Mouse (Mus musculus) CH12.LX (cell line): ENCODE measurements at regions not wholly inside any gene's neighbourhood (a gene's known extent, or its start where the extent isn't known, plus 50 kb on each side); places are given as distances from the start of the nearest gene placed in this dataset.

Experiments used
- CHD2 ChIP-seq: IDR thresholded peaks from 2 replicates; pipeline ENCODE4 v1.6.1; 2011; ENCODE audit warnings: low read length, improper control_type of control experiment
- CTCF ChIP-seq, 2 experiments: IDR thresholded peaks in 1 of 2; conservative IDR thresholded peaks in 1 of 2; 2 replicates each; pipeline ENCODE4 v1.5.1; 2011 to 2012; ENCODE audit warnings: low read depth in 2 of 2, low read length in 2 of 2, improper control_type of control experiment in 1 of 2, inconsistent platforms in 1 of 2, mild to moderate bottlenecking in 1 of 2, moderate library complexity in 1 of 2
- EP300 ChIP-seq: IDR thresholded peaks from 2 replicates; pipeline ENCODE4 v1.6.1; 2011; ENCODE audit warnings: low read length, improper control_type of control experiment
- GABPA ChIP-seq: IDR thresholded peaks from 2 replicates; pipeline ENCODE4 v1.6.1; 2012; ENCODE audit warnings: low read depth, low read length, improper control_type of control experiment, inconsistent platforms; ENCODE audit not compliant: insufficient replicate concordance
- MAFK ChIP-seq: IDR thresholded peaks from 2 replicates; pipeline ENCODE4 v1.6.1; 2011; ENCODE audit warnings: low read length, improper control_type of control experiment; ENCODE audit not compliant: insufficient replicate concordance
- MAX ChIP-seq: IDR thresholded peaks from 2 replicates; pipeline ENCODE4 v1.6.1; 2011; ENCODE audit warnings: low read length, improper control_type of control experiment
- MEF2A ChIP-seq: IDR thresholded peaks from 2 replicates; pipeline ENCODE4 v1.6.1; 2014; ENCODE audit warnings: low read depth, mild to moderate bottlenecking, inconsistent platforms, low read length, improper control_type of control experiment, borderline replicate concordance
- POLR2A ChIP-seq: IDR thresholded peaks from 2 replicates; pipeline ENCODE4 v1.6.1; 2011; ENCODE audit warnings: low read depth, mild to moderate bottlenecking, improper control_type of control experiment, low read length
- POLR2AphosphoS2 ChIP-seq: IDR thresholded peaks from 2 replicates; pipeline ENCODE4 v1.6.1; 2011; ENCODE audit warnings: low read depth, low read length, improper control_type of control experiment
- TBP ChIP-seq: conservative IDR thresholded peaks from 2 replicates; pipeline ENCODE4 v1.6.1; 2011; ENCODE audit warnings: low read depth, low read length, improper control_type of control experiment
- UBTF ChIP-seq: IDR thresholded peaks from 2 replicates; pipeline ENCODE4 v1.6.1; 2012; ENCODE audit warnings: low read depth, mild to moderate bottlenecking, inconsistent platforms, low read length, improper control_type of control experiment, moderate library complexity
- USF1 ChIP-seq: IDR thresholded peaks from 2 replicates; pipeline ENCODE4 v1.6.1; 2014; ENCODE audit warnings: low read depth, mild to moderate bottlenecking, inconsistent platforms, low read length, improper control_type of control experiment
- ZMIZ1 ChIP-seq: IDR thresholded peaks from 2 replicates; pipeline ENCODE4 v1.6.1; 2012; ENCODE audit warnings: low read depth, mild to moderate bottlenecking, inconsistent platforms, low read length, improper control_type of control experiment

- TF ChIP-seq POLR2A (no peak), CTCF (conservative IDR thresholded peaks at IDR 0.05 in 1 of 2, IDR thresholded peaks at IDR 0.05 in 1 of 2; ENCODE audit: low read depth in 2 of 2, low read length in 2 of 2) (no peak), EP300 (no peak), MEF2A (no peak), POLR2AphosphoS2 (no peak), MAX (no peak), MAFK (no peak), ZMIZ1 (no peak), CHD2 (no peak), UBTF (no peak), TBP (no peak), USF1 (no peak), GABPA (no peak)
Measured at GRCm38 (mm10) chr3:104274084-104274483, 53.9 kb upstream of the Magi3 start.
